Mouse (Mus musculus) lung, adult 2 months (tissue): Measurements from ENCODE around the gene Rpl10-ps3. TPM values are rescaled to one million over a fixed set of nuclear protein-coding genes. Genes with fewer than 3 reads are reported as not detected.

Source experiments
- DNase-seq: peaks from one replicate; pipeline ENCODE4 v3.0.0; 2022
- H3K4me1 ChIP-seq: fragments of 200-500 bp; 2 replicates; pipeline ENCODE4 v1.6.1; 2011; ENCODE audit warnings: low read length; ENCODE audit not compliant: control insufficient read depth, insufficient read depth
- H3K4me3 ChIP-seq: fragments of 200-500 bp; replicated peaks from 2 replicates; pipeline ENCODE3; 2011; ENCODE audit warnings: low read depth, mild to moderate bottlenecking, control low read depth, low read length; ENCODE audit errors: extremely low read depth
- CTCF ChIP-seq: fragments of 200-500 bp; IDR thresholded peaks from 2 replicates; pipeline ENCODE4 v1.5.1; 2011; ENCODE audit warnings: mild to moderate bottlenecking, low read length, control low read depth; ENCODE audit not compliant: insufficient read depth
- POLR2A ChIP-seq: fragments of 200-500 bp; IDR thresholded peaks from 2 replicates; pipeline ENCODE4 v1.6.1; 2011; ENCODE audit warnings: low read depth, mild to moderate bottlenecking, control low read depth, low read length, borderline replicate concordance; ENCODE audit errors: extremely low read depth
- WGBS: fragments of 180-500 bp; shearing (Covaris S2); methylation state at CpG from one replicate; pipeline ENCODE4 v1.1.7; 2018; 5-methylcytosine and 5-hydroxymethylcytosine counted together
- polyA plus RNA-seq: library from polyadenylated mRNA; depleted of rRNA; stranded (reverse); fragments of >200 nt; gene quantifications from 2 replicates; pipeline ENCODE4 v1.2.3, GENCODE M21; 2012

The Rpl10-ps3 gene
- polyA plus RNA-seq, 1 experiment: 49.7 TPM

DNA sequence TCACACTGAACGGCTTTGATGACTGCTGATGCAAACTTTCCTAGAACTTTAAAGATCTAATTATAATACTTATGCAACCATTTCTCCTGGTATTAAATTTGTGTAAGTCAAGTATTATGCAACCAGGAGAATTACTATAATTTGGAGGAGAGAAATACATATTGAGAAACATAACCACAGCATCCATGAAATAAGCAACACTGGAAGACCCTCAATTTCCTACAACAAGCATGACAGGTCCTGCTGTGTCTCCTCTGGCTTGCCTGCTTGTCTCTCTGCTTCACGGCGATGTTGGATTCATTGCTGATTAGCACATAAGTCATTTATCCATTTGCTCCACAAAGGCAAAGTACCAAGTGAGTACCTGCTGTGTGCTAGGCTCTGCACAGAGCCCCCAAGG lies 12.6 kb upstream of the Rpl10-ps3 start:
- TF ChIP-seq POLR2A (no peak), CTCF (no peak)
- H3K4me1 ChIP-seq: no peaks in the 10 kb centered on the region
- DNase-seq: no peak
- no peak overlapping the region for H3K4me3 ChIP-seq
- WGBS: 77% methylated on average over 3 of the region's 3 CpGs

GRCm38 (mm10) chr9:50351746-50352145 lies 7.0 kb upstream of the Rpl10-ps3 start:
- no peak for TF ChIP-seq CTCF
- no peak for TF ChIP-seq POLR2A
- WGBS: 22% methylated on average over 4 of the region's 4 CpGs
- DNase-seq: no peak
- Histone ChIP-seq H3K4me3 (no peak overlapping the region), H3K4me1 (no peaks in the 10 kb centered on the region)

DNA sequence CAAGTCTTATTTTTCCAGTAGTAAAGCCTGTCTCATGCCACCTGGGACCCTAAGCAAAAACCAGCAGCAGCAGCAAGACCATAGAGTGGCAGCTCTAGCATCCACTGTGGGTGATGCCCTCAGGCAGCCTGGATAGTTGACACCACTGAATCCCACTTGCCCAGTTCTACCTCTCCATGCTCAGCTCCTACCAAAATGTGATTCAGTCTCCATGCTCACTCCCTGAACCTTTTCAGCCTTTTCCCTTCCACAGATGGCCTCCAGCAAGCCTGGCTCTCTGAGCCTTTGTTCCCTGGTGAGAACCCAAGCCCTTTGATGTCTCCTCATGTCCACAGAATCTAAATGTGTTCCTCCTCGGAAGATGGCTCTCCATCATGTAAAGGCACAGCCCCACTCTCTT lies 5.8 kb upstream of the Rpl10-ps3 start:
- WGBS: 75% methylated on average over 1 of the region's 1 CpGs
- Histone ChIP-seq H3K4me1 (no peaks in the 10 kb centered on the region), H3K4me3 (no peak overlapping the region)
- no peak for DNase-seq
- TF ChIP-seq POLR2A (no peak), CTCF (no peak)

DNA sequence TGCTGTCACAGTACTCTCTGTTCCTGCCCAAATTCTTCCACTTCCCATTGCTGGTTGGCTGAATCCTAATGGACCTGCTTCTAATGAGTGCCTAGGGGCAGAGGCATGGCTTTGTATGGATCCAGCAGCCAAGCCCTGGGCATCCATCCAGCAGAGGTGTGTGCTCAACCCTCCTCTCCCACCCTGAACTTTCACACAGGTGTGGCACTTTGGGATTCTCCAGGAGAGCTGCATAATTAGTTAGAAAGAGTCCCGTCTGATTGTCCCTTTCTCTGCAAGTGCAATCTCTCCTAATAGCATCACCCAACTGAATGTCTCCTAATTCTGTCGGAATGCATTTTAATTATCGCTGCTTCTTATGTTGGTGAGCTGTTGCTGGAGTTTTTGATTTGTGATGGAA lies 4.4 kb upstream of the Rpl10-ps3 start:
- H3K4me3 ChIP-seq: no peak overlapping the region
- WGBS: 81% methylated on average over 3 of the region's 3 CpGs
- TF ChIP-seq CTCF: no peak
- no peak for TF ChIP-seq POLR2A
- no peak for DNase-seq
- no peaks in the 10 kb centered on the region for H3K4me1 ChIP-seq

DNA sequence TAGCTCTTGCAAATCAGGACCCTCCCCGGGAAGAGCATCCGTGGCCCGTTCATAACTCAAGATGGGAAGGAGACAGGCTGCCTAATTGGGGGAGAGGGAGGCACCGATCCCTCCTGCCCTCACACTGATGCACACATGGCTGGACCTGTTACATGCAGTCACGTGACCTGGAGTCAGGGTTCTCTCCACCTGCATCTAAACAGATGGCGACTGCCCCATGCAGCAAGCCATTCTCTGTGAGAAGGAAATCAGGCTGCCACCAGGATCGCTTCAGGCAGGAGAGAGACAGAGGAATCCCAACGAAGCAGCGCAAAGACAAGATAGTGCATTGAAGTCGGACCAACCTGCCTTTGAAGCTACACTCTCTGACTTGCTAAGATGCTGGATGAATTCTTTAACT lies 3.5 kb upstream of the Rpl10-ps3 start:
- no peak for TF ChIP-seq POLR2A
- no peak for TF ChIP-seq CTCF
- H3K4me3 ChIP-seq: no peak overlapping the region
- no peaks in the 10 kb centered on the region for H3K4me1 ChIP-seq
- WGBS: 83% methylated on average over 10 of the region's 10 CpGs
- DNase-seq: no peak

DNA sequence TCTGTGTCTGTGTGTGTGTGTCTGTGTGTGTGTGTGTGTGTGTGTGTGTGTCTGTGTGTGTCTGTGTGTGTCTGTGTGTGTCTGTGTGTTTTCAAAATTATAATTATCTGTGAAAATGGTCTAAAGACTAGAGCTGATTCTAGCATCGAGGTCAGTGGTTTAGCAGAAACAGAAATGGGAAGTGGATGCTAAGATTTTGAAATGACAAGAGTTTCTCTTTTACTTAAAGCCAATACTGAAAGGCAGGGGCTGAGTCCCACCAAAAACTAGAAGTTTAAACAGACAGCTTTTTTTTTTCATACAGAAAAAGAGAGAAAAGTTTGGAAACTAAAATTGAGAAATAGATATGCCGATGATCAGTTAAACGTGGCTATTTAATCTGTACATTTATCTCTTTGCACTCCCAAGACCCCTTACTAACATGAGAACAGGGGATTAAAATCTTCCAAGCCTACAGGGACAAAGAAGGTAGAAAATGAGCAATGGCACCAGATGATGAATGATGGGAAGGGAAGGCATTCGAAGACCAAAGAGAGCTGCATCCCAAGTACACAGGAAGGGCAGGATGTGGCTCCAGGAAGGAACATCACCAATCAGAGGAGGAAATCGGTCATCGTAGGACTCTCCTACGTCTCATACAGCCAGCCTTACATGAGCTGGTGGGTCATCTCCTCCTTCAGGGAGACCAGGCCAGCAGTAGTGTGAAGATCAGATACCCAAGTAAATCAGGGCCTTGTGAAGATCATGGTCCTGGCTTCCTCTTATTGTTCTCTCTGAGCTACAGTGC lies 9.0 kb downstream of the Rpl10-ps3 start:
- DNase-seq: no peak
- 55% methylated on average over 7 of the region's 7 CpGs for WGBS

DNA sequence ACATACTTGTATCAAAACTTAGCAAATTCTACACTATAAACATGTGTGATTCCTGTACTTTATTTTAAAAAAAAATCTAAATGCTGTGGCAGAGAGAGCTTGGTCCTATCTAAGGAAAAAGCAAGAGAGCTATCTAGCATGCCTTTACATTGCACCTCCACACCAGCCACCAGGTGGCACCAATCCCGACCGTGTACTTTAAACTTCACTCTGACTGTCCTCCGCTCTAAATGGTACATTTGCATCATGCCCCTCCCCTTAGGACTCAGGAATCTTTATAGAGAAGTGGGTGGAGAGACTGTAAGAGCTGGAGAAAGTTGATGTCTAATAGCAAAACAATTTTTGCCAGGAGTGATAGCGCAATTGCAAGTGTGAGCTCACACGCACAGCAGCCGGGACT lies 11.4 kb downstream of the Rpl10-ps3 start:
- H3K4me3 ChIP-seq: no peak overlapping the region
- WGBS: 23% methylated on average over 6 of the region's 6 CpGs
- TF ChIP-seq CTCF: peak; percentile 78
- TF ChIP-seq POLR2A: no peak
- H3K4me1 ChIP-seq: no peaks in the 10 kb centered on the region
- DNase-seq: peak; percentile 18

More for the DNA sequence above, 9.0 kb downstream of the Rpl10-ps3 start:
- no peaks in the 10 kb centered on the region for H3K4me1 ChIP-seq
- no peak overlapping the region for H3K4me3 ChIP-seq
- no peak for TF ChIP-seq CTCF
- no peak for TF ChIP-seq POLR2A

GRCm38 (mm10) chr9:50324355-50325225 lies 20.2 kb downstream of the Rpl10-ps3 start:
- no peaks in the 10 kb centered on the region for H3K4me1 ChIP-seq
- H3K4me3 ChIP-seq: no peak overlapping the region
- DNase-seq: no peak
- TF ChIP-seq POLR2A (no peak), CTCF (no peak)
- WGBS: 74% methylated on average over 9 of the region's 9 CpGs

- no peak overlapping the region for H3K4me3 ChIP-seq
- 59% methylated on average over 1 of the region's 1 CpGs for WGBS
- TF ChIP-seq POLR2A: no peak
- TF ChIP-seq CTCF: no peak
- no peaks in the 10 kb centered on the region for H3K4me1 ChIP-seq
- DNase-seq: no peak
These were observed 24.0 kb downstream of the Rpl10-ps3 start for GRCm38 (mm10) chr9:50320729-50321128.
